Mouse (Mus musculus) retina, postnatal 7 days (tissue): Measurements from ENCODE around the gene Ndufs5.

ENCODE experiments used
- DNase-seq: peaks from one replicate; pipeline ENCODE4 v3.0.0-alpha.2; 2012; ENCODE audit warnings: low read depth, low spot score

Ndufs5 gene

GRCm38 (mm10) chr4:123687025-123687781 is 30.8 kb downstream of the Ndufs5 start:
- DNase-seq, result no peak

GRCm38 (mm10) chr4:123686368-123687024 is 31.5 kb downstream of the Ndufs5 start:
- no peak for DNase-seq

DNA sequence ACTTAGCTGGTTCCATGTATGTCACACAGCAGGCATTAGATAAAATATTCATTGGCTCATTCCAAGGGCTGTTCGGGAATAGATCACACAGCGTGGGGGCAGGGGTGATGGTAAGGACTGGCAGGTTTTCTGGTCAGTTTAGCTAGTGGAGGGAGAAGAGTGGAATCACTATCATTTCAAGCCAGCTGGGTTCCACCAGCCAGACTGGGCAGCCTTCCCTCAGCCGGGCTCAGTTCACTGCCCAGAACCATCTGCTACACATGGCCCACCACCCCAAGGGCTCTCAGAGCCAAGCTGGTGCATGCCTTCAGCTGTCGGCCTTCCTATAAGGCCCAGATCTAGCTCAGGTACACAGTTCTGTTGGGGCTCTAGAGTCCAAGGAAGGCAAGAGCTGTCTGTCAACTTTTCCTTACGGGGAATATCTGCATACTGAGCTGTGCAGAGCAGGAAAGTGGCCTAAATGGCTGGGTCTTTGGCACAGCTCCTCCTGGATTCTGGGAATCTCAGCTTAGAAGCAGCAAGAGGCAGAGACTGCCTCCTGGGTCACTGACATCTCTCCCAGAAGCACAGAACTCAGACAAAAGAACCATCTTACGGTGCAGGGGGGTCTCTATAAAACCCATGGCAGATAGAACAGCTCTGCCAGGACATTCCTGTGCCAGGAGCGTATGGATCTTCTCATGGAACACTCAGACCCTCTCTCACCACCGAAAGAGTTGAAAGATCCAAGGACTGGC is 32.3 kb downstream of the Ndufs5 start:
- DNase-seq, result no peak

- no peak for DNase-seq
These were observed 33.0 kb downstream of the Ndufs5 start for GRCm38 (mm10) chr4:123685046-123685445.

DNA sequence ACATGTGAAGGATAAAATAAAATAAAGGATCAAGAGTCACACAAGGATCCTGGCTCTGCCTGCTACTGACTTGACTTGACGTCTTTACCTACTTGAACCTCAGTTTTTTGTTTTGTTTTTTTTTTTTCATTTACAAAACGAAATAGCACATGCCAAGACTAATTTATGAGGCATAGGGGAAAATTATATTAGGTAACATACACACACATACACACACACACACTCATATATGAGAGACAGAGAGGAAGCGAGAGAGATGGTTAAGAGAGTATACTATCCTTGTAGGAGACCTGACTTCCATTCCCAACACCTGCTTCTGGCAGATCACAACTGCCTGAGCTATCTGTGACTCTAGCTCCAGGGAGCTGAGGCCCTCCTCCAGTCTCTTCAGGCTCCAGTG is 33.7 kb downstream of the Ndufs5 start, which contains the start of gene Macf1:
Gene Macf1, minus strand, starts transcription at position 101 of the 400 bp plus-strand sequence.
- DNase-seq, result no peak

DNA sequence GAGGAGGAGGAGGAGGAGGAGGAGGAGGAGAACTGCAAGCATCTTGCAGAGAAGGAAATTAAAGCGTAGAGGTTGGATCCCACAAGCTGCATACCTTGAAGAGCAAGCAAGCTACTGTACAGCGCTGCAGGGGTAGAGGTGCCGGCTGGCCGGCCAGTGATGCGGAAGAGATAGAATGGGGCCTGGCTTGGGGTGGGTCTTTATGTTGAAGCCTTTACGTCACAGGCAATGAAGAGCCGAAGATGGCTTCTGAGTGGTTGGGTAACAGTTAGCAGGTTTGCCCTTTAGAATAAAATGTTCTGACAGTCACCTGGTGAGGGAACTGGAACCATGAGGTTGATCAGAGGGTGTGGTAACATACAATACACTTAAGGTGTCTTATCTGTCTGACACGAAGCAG is 35.7 kb downstream of the Ndufs5 start:
- DNase-seq, result no peak

DNA sequence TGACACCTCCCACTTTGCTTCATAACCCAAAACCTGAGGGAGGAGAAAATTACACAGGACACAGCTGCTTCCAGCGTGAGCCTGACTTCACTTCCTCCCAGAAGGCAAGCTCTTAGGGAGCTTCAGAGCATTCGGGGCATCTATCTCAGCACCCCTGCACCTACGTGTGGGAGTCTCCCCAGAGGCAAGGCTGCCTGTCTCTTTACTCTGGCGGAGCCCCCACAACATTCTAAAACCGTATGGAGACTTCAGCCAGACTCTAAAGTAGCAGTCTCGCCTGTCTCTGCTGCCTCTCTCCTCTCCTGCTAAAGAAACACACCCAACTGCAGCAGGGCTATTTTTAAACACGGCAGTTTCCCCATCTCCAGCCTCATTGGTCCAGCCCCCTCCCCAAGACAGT is 37.0 kb downstream of the Ndufs5 start:
- DNase-seq, result no peak

DNA sequence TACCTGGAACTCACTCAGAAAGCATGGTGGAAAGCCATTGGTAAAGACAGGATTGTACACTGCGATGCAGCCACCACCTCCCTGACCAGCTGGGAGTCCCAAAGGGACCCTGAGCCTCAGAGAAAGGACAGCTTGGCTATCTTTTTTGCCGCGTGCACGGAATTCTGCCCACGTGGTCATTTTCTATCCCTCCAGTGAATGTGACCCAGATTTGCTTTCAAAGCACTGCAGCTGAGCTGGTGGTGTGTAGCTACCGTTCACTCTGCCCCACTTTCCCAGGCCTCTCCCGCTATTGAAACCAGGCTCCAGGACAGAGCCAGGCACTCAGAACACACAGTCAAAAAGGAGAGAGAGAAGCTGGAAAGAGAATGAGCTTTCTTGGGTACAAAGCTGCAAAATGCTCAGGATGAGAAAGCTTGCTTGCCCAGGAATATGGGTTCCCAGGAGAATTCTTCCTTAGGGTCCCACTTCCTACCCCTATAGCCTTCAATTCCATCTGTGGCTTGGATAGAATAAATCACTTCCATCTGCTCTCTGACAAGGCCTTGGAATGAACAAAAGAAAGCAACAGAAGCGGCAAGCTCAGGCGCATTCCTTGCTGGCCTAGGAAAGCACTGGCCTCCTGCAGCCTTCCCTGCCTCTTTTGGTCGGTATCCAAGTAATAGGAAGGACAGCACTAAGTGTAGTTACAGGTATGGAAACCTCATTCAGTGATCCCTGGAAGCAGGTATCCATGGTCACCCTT is 40.8 kb downstream of the Ndufs5 start:
- DNase-seq, result peak; percentile 56

GRCm38 (mm10) chr4:123670598-123670997 is 47.4 kb downstream of the Ndufs5 start:
- no peak for DNase-seq

- DNase-seq, result no peak
These were observed 48.3 kb downstream of the Ndufs5 start for GRCm38 (mm10) chr4:123669696-123670095.

DNA sequence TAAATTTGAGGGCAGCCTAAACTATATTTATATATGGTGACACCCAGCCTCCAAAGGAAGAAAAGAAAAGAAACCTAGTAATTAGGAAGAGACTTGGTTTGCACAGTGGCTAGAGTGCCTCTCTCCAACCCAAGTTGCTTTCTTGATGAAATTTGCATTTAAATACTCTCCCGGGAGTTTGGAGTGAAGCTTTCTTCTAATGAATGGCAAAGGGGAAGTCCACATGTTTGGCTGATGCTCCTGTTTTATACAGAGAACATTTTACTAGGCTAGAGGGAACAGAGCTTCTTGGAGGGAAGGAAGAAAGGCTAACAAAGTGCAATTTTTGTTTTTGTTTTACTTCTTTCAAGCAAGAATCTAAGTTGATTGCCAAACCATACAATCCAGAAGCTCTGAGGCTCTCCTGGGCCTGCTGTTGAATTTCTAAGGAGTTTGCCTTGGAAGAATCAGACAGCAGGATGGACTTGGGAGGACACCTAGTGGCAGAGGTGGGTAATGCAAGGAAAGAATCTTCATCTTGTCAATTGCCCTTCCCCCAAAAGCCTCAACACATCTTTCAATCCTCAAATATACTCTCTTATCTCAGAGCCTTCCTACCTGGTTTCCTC is 50.6 kb downstream of the Ndufs5 start:
- DNase-seq, result peak; percentile 81

- no peak for DNase-seq
These were observed 51.5 kb downstream of the Ndufs5 start for GRCm38 (mm10) chr4:123666517-123666916.

DNA sequence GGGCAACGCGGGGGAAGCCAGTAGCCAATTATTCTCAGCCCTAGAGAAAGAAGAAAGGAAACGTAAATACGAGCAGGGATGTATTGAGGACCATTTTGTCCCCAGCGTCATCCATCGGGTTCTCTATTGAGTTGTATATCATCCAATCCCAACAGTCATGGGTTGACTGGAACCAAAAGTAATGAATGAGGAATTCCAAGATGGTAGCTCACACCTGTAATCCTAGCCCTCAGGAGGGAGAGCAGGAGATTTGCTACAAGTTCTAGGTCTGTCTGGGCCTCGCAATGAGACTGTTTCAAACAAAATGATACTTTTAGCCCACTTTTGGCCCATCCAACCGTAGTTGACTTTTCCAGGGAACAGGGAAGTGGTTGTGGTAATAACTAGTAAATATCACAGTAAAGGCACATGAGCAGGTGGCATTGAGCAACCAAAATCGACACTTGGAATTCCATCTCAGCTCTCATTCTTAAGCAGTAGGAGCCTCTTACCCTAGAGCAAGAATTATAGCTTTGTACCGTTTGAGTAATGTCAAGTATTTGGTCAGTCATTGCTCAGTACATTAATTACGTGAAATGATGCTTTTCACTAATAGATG is 52.2 kb downstream of the Ndufs5 start:
- no peak for DNase-seq

DNA sequence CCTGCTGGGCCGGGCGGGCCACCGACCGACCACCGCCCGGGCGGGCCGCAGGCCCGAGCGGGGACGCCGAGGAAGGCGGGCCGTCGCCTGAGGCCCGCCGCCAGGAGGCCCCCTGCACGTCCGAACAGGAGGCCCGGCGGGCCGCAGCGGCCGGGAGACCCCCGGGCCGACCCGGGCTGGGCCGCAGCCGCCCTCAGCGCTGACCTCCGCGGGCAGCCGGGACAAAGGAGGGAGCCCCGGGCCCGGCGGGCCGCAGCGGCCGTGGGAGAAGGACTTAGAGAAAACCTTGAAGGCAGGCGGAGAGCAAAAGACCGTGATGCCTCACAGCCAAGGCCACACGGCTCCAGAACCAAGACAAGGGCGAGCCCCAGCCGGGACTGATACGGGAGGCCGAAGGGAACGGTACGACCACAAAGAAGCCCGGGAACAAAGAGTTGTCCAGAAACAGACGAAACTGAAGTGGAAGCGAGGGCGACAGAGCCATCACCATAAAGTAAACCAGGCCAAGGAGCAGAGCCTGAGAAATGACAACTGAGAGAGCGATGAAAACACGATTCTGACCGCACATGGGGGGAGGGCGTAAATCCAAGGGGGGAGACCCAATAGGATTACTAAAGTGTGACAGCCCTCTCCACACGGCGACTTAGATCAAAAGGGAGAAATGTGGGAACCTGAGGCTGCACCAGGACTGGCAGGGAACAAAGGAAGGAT is 52.9 kb downstream of the Ndufs5 start:
- no peak for DNase-seq

DNA sequence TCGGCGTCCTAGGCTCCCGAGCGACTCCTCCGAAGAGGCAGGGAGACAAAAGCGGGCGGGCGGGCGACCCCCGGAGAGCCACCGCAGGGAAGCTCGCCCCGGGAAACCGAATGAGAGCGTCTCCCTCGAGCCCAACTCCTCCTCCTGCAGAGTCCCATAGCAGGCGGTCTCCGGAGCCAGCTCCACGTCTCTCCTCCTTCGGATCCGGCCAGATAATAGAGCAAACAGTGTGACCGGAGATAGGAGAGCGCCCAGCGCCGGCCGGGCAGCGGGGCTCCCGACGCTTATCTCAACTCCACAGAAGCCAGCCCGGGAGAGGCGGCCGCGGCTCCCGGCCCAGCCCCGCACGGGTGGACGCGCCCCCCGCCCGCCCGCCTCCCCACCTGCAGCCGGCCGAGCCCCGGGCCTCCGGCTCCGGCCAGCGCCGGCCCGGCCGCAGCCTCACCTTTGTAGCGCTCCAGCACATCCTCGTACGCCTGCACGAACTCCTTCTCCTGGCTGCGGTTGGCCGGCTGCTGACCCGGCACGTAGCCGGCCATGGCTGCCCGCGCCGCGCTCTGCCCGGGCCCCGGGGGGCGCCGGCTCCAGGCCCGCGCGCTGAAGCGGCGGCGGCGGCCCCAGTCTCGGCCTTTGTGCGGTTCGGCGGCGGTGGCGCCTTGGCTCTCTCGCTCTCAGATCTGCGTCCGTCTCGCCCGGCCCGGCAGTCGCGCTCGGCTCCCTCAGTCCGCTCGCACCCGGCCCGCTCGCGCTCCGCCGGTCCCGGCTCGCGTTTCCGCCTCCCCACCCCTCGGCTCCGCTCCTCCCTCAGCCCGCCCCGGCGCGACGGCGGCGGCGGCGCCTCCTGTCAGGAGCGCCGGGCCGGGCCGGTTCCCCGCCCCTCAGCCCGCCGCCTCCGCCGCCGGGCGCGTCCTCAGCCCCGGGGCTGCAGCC is 53.7 kb downstream of the Ndufs5 start:
- DNase-seq, result no peak

GRCm38 (mm10) chr4:123663688-123663965 is 54.4 kb downstream of the Ndufs5 start:
- no peak for DNase-seq

GRCm38 (mm10) chr4:123662914-123663687 is 54.9 kb downstream of the Ndufs5 start:
- DNase-seq, result no peak
